Mouse (Mus musculus) erythroblast, embryonic 14.5 days (primary cell): ENCODE data around the gene Ppm1l. TPM values are rescaled to one million over a fixed set of nuclear protein-coding genes. Genes with fewer than 3 reads are reported as not detected.
"Not testable (repeated sequence)": the region's sequence is repeated elsewhere in the genome, so short reads cannot be mapped to it uniquely, and the experiment has no call there.

Experiments
- H3K27me3 ChIP-seq: 2 replicates; pipeline ENCODE4 v1.6.1; 2012; ENCODE audit warnings: inconsistent platforms; ENCODE audit not compliant: control insufficient read depth
- H3K36me3 ChIP-seq: 2 replicates; pipeline ENCODE4 v1.6.1; 2012; ENCODE audit warnings: mild to moderate bottlenecking, inconsistent platforms; ENCODE audit not compliant: control insufficient read depth
- H3K4me1 ChIP-seq: 2 replicates; pipeline ENCODE4 v1.6.1; 2012; ENCODE audit warnings: inconsistent platforms; ENCODE audit not compliant: control insufficient read depth
- H3K4me3 ChIP-seq: replicated peaks from 2 replicates; pipeline ENCODE3; 2012; ENCODE audit warnings: moderate library complexity, mild to moderate bottlenecking, inconsistent platforms
- H3K9me3 ChIP-seq: 2 replicates; pipeline ENCODE4 v1.6.1; 2012; ENCODE audit warnings: low read length, inconsistent platforms, mixed read lengths; ENCODE audit not compliant: control insufficient read depth
- GATA1 ChIP-seq: IDR thresholded peaks from 2 replicates; pipeline ENCODE4 v1.6.1; 2012; ENCODE audit warnings: low read length, inconsistent platforms, mixed read lengths
- TAL1 ChIP-seq: IDR thresholded peaks from 3 replicates; pipeline ENCODE4 v1.6.1; 2012; ENCODE audit warnings: low read length, inconsistent platforms, mixed read lengths
- polyA plus RNA-seq: library from polyadenylated mRNA; stranded (reverse); fragments of >175 nt; gene quantifications from 2 replicates; pipeline ENCODE4 v1.2.3, GENCODE M21; 2012

The Ppm1l gene
- polyA plus RNA-seq, 1 experiment: 0.28 TPM

GRCm38 (mm10) chr3:69556092-69556778, 239.6 kb downstream of the Ppm1l start:
- Histone ChIP-seq H3K9me3 (no peaks in the 10 kb centered on the region), H3K36me3 (peaks cover 12% of the 10 kb centered on the region), H3K27me3 (no peaks in the 10 kb centered on the region), H3K4me1 (no peaks in the 10 kb centered on the region), H3K4me3 (no peak overlapping the region)
- TF ChIP-seq TAL1: no peak
- no peak for TF ChIP-seq GATA1

DNA sequence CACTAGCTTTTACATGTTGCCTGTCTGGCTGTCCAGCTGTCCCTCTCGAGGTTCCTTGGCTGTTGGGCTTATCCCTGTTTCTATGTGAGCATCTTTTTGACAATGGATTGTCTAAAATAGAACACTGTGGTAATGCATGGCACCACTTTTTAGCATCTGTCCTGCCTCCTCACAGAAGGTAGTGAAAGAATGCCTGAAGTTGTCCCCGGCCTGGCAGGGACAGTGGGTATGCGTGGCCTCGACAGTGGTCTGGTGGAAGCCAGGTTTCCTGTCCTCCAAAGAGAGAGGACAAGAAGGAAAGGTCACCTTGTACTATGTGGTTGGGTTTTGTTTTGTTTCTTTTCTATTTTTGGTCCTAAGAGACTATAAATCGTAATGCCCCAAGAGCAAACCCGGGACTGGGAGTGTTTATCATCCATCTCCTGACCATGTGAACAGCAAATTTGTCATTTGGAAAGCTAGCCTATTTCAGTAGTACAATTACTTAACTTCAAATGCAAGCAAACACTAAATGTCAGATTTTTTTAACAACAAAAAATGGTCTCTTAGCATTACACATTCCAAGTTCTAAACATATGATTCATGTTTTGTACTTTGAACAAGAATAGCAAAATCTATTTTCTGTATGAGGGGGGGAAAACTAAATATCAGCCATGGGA, 242.8 kb downstream of the Ppm1l start:
- Histone ChIP-seq H3K4me1 (no peaks in the 10 kb centered on the region), H3K27me3 (no peaks in the 10 kb centered on the region), H3K4me3 (no peak overlapping the region), H3K9me3 (no peaks in the 10 kb centered on the region), H3K36me3 (no peaks in the 10 kb centered on the region; the same call in 1 of the 2 replicates)
- TF ChIP-seq TAL1 (no peak), GATA1 (no peak)

- TF ChIP-seq TAL1: no peak
- TF ChIP-seq GATA1: no peak
- Histone ChIP-seq H3K4me3 (no peak overlapping the region), H3K27me3 (no peaks in the 10 kb centered on the region), H3K9me3 (no peaks in the 10 kb centered on the region), H3K36me3 (no peaks in the 10 kb centered on the region), H3K4me1 (no peaks in the 10 kb centered on the region)
Measured at GRCm38 (mm10) chr3:69559975-69560330, 243.3 kb downstream of the Ppm1l start.

DNA sequence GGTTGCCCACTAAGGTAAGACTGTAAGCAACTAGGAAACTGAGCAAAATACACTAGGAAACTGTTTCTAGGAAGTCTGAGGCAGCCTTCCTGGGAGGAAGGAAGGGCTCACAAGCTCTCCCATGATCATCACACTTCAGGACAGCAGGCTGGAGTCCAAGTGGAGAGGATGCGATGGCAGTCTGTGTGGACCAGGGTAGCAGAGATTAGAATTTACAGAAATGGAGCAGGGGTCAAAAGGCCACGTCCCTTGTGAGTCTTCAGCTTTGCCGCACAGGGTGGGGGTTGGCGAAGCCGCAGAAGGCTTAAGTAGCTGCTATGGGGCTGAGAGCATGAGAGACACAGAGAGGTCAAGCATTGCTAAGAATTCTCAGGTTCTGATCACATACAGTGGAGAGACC, 245.0 kb downstream of the Ppm1l start:
- Histone ChIP-seq H3K9me3 (no peaks in the 10 kb centered on the region), H3K36me3 (no peaks in the 10 kb centered on the region), H3K27me3 (no peaks in the 10 kb centered on the region), H3K4me3 (no peak overlapping the region), H3K4me1 (no peaks in the 10 kb centered on the region)
- TF ChIP-seq GATA1: no peak
- TF ChIP-seq TAL1: no peak

GRCm38 (mm10) chr3:69563406-69563805, 246.7 kb downstream of the Ppm1l start:
- H3K4me1 ChIP-seq: no peaks in the 10 kb centered on the region
- no peaks in the 10 kb centered on the region for H3K27me3 ChIP-seq
- H3K36me3 ChIP-seq: no peaks in the 10 kb centered on the region
- TF ChIP-seq GATA1 (no peak), TAL1 (no peak)
- no peak overlapping the region for H3K4me3 ChIP-seq
- no peaks in the 10 kb centered on the region for H3K9me3 ChIP-seq

GRCm38 (mm10) chr3:69565586-69565985, 248.9 kb downstream of the Ppm1l start:
- H3K9me3 ChIP-seq, H3K36me3 ChIP-seq, H3K27me3 ChIP-seq, H3K4me1 ChIP-seq, H3K4me3 ChIP-seq: not testable (repeated sequence)

DNA sequence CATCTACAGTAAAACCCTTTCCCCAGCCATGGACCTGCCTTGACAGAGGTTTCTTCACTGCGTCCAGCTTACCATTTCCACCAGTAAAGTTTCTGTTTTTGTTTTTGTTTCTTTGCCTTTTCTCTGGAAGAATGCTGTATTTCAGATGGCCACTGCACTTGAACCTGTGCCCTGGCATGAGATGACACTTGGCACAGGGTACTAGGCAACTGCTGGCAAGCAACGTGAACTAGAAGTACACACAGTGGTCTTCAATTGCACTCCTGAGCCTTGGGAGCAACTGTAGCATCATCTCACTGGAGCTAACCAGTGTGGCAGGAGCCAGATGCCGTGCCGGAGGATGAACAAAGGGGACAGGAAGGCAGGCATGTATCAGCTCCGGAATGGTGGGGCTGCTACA, 255.9 kb downstream of the Ppm1l start:
- no peaks in the 10 kb centered on the region for H3K27me3 ChIP-seq
- no peaks in the 10 kb centered on the region for H3K9me3 ChIP-seq
- no peak for TF ChIP-seq GATA1
- TF ChIP-seq TAL1: no peak

DNA sequence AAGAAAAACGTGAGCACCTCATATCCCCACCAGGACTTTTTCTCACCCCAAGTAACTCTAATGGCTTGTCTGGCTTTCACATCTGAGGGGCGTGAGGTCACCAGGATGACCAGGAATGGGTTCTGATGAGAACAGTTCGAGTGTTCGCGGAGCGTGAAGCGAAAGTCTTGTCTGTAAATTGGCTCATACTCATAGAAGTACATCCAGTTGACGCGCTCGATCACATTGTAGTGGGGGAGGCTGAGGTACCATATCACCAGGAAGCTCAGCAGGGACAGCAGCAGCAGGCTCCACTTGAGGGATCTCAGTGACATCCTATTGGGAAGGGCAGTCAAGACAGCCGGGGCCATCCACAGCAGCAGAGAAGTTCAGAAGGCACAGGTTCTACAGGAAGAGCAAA, 258.9 kb downstream of the Ppm1l start:
- TF ChIP-seq GATA1: no peak
- TF ChIP-seq TAL1: no peak
- no peaks in the 10 kb centered on the region for H3K9me3 ChIP-seq
- H3K4me3 ChIP-seq: no peak overlapping the region
- H3K36me3 ChIP-seq: no peaks in the 10 kb centered on the region
- no peaks in the 10 kb centered on the region for H3K4me1 ChIP-seq
- no peaks in the 10 kb centered on the region for H3K27me3 ChIP-seq

More for the DNA sequence above, 255.9 kb downstream of the Ppm1l start:
- Histone ChIP-seq H3K4me3 (no peak overlapping the region), H3K4me1 (no peaks in the 10 kb centered on the region), H3K36me3 (no peaks in the 10 kb centered on the region)

- Histone ChIP-seq H3K9me3 (no peaks in the 10 kb centered on the region), H3K4me1 (no peaks in the 10 kb centered on the region), H3K27me3 (no peaks in the 10 kb centered on the region), H3K36me3 (no peaks in the 10 kb centered on the region), H3K4me3 (no peak overlapping the region)
- no peak for TF ChIP-seq TAL1
- TF ChIP-seq GATA1: no peak
Measured at GRCm38 (mm10) chr3:69576715-69577114, 260.1 kb downstream of the Ppm1l start.

DNA sequence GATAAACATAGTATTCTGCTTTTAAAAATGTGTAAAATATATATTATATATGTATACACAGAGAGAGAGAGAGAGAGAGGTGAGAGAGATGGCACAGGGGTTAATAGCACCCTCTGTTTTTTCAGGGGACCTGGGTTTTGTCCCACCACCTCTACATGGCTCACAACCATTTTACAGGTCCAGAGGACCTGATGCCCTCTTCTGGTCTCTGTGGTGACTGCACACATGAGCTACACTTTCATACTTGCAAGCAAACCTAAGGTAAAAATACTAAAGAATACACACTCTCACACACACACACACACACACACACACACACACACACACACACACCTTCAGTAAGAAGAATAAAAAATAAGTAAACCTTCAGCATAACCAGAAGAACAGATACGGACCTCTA, 262.1 kb downstream of the Ppm1l start:
- Histone ChIP-seq H3K27me3 (no peaks in the 10 kb centered on the region), H3K4me3 (no peak overlapping the region), H3K36me3 (no peaks in the 10 kb centered on the region), H3K4me1 (no peaks in the 10 kb centered on the region), H3K9me3 (no peaks in the 10 kb centered on the region)
- TF ChIP-seq GATA1 (no peak), TAL1 (no peak)
